Mouse (Mus musculus): ENCODE data around the gene Lbr. TPM values are rescaled to one million over a fixed set of nuclear protein-coding genes. Genes with fewer than 3 reads are reported as not detected.

The Lbr gene
- polyA plus RNA-seq, 1 experiment: 183 TPM

GRCm38 (mm10) chr1:181877088-181877487 is 34.2 kb upstream of the Lbr start:
- TF ChIP-seq CTCF (IDR thresholded peaks at IDR 0.05; ENCODE audit: borderline replicate concordance, control insufficient read depth, extremely low read depth, insufficient read depth, low read length, poor library complexity): no peak
- no peak for TF ChIP-seq POLR2A (IDR thresholded peaks at IDR 0.05; ENCODE audit: control insufficient read depth, extremely low read depth, insufficient read depth, low read length, poor library complexity)
- Histone ChIP-seq H3K4me3 (ENCODE audit: control insufficient read depth, insufficient read depth, low read length) (no peak overlapping the region), H3K4me1 (replicated peaks; ENCODE audit: control insufficient read depth, insufficient read depth, low read length) (peaks cover 57% of the 10 kb centered on the region), H3K36me3 (ENCODE audit: control insufficient read depth, insufficient read depth, low read length) (no peaks in the 10 kb centered on the region), H3K27ac (ENCODE audit: control insufficient read depth, insufficient read depth, low read length) (no peak overlapping the region), H3K27me3 (ENCODE audit: control insufficient read depth, insufficient read depth, low read length) (no peaks in the 10 kb centered on the region)
- no peak for DNase-seq
- WGBS: 45% methylated on average over 5 of the region's 5 CpGs

GRCm38 (mm10) chr1:181876656-181877055 is 33.8 kb upstream of the Lbr start:
- H3K36me3 ChIP-seq (ENCODE audit: control insufficient read depth, insufficient read depth, low read length): no peaks in the 10 kb centered on the region
- H3K4me3 ChIP-seq (ENCODE audit: control insufficient read depth, insufficient read depth, low read length): no peak overlapping the region
- DNase-seq: no peak
- no peak for TF ChIP-seq CTCF (IDR thresholded peaks at IDR 0.05; ENCODE audit: borderline replicate concordance, control insufficient read depth, extremely low read depth, insufficient read depth, low read length, poor library complexity)
- TF ChIP-seq POLR2A (IDR thresholded peaks at IDR 0.05; ENCODE audit: control insufficient read depth, extremely low read depth, insufficient read depth, low read length, poor library complexity): no peak
- WGBS: 89% methylated on average over 3 of the region's 3 CpGs
- H3K4me1 ChIP-seq (replicated peaks; ENCODE audit: control insufficient read depth, insufficient read depth, low read length): peaks cover 57% of the 10 kb centered on the region
- H3K27ac ChIP-seq (ENCODE audit: control insufficient read depth, insufficient read depth, low read length): no peak overlapping the region
- no peaks in the 10 kb centered on the region for H3K27me3 ChIP-seq (ENCODE audit: control insufficient read depth, insufficient read depth, low read length)

GRCm38 (mm10) chr1:181873086-181873920 is 30.5 kb upstream of the Lbr start:
- no peaks in the 10 kb centered on the region for H3K36me3 ChIP-seq (ENCODE audit: control insufficient read depth, insufficient read depth, low read length)
- H3K27me3 ChIP-seq (ENCODE audit: control insufficient read depth, insufficient read depth, low read length): no peaks in the 10 kb centered on the region
- H3K27ac ChIP-seq (ENCODE audit: control insufficient read depth, insufficient read depth, low read length): peak overlapping the region; percentile 91
- TF ChIP-seq CTCF (IDR thresholded peaks at IDR 0.05; ENCODE audit: borderline replicate concordance, control insufficient read depth, extremely low read depth, insufficient read depth, low read length, poor library complexity): no peak
- TF ChIP-seq POLR2A (IDR thresholded peaks at IDR 0.05; ENCODE audit: control insufficient read depth, extremely low read depth, insufficient read depth, low read length, poor library complexity): no peak
- DNase-seq: peak; percentile 65
- peaks cover 34% of the 10 kb centered on the region for H3K4me1 ChIP-seq (replicated peaks; ENCODE audit: control insufficient read depth, insufficient read depth, low read length)
- 15% methylated on average over 9 of the region's 9 CpGs for WGBS
- no peak overlapping the region for H3K4me3 ChIP-seq (ENCODE audit: control insufficient read depth, insufficient read depth, low read length)

- Histone ChIP-seq H3K27ac (ENCODE audit: control insufficient read depth, insufficient read depth, low read length) (peak overlapping the region; percentile 91), H3K27me3 (ENCODE audit: control insufficient read depth, insufficient read depth, low read length) (no peaks in the 10 kb centered on the region), H3K36me3 (ENCODE audit: control insufficient read depth, insufficient read depth, low read length) (no peaks in the 10 kb centered on the region), H3K4me1 (replicated peaks; ENCODE audit: control insufficient read depth, insufficient read depth, low read length) (peaks cover 36% of the 10 kb centered on the region), H3K4me3 (ENCODE audit: control insufficient read depth, insufficient read depth, low read length) (no peak overlapping the region)
- TF ChIP-seq CTCF (IDR thresholded peaks at IDR 0.05; ENCODE audit: borderline replicate concordance, control insufficient read depth, extremely low read depth, insufficient read depth, low read length, poor library complexity) (no peak), POLR2A (IDR thresholded peaks at IDR 0.05; ENCODE audit: control insufficient read depth, extremely low read depth, insufficient read depth, low read length, poor library complexity) (no peak)
- WGBS: 43% methylated on average over 3 of the region's 3 CpGs
- DNase-seq: no peak
These were observed 29.8 kb upstream of the Lbr start for GRCm38 (mm10) chr1:181872639-181873038.

- H3K4me3 ChIP-seq (ENCODE audit: control insufficient read depth, insufficient read depth, low read length): no peak overlapping the region
- H3K4me1 ChIP-seq (replicated peaks; ENCODE audit: control insufficient read depth, insufficient read depth, low read length): peaks cover 58% of the 10 kb centered on the region
- H3K36me3 ChIP-seq (ENCODE audit: control insufficient read depth, insufficient read depth, low read length): no peaks in the 10 kb centered on the region
- WGBS: 41% methylated on average over 6 of the region's 6 CpGs
- H3K27me3 ChIP-seq (ENCODE audit: control insufficient read depth, insufficient read depth, low read length): no peaks in the 10 kb centered on the region
- no peak for DNase-seq
- no peak for TF ChIP-seq POLR2A (IDR thresholded peaks at IDR 0.05; ENCODE audit: control insufficient read depth, extremely low read depth, insufficient read depth, low read length, poor library complexity)
- no peak for TF ChIP-seq CTCF (IDR thresholded peaks at IDR 0.05; ENCODE audit: borderline replicate concordance, control insufficient read depth, extremely low read depth, insufficient read depth, low read length, poor library complexity)
- peak overlapping the region; percentile 85 for H3K27ac ChIP-seq (ENCODE audit: control insufficient read depth, insufficient read depth, low read length)
These were observed 23.8 kb upstream of the Lbr start for GRCm38 (mm10) chr1:181866429-181867280.

- 57% methylated on average over 5 of the region's 5 CpGs for WGBS
- no peaks in the 10 kb centered on the region for H3K27me3 ChIP-seq (ENCODE audit: control insufficient read depth, insufficient read depth, low read length)
- no peaks in the 10 kb centered on the region for H3K36me3 ChIP-seq (ENCODE audit: control insufficient read depth, insufficient read depth, low read length)
- H3K27ac ChIP-seq (ENCODE audit: control insufficient read depth, insufficient read depth, low read length): peak overlapping the region; percentile 85
- DNase-seq: no peak
- H3K4me1 ChIP-seq (replicated peaks; ENCODE audit: control insufficient read depth, insufficient read depth, low read length): peaks cover 67% of the 10 kb centered on the region
- H3K4me3 ChIP-seq (ENCODE audit: control insufficient read depth, insufficient read depth, low read length): no peak overlapping the region
- TF ChIP-seq CTCF (IDR thresholded peaks at IDR 0.05; ENCODE audit: borderline replicate concordance, control insufficient read depth, extremely low read depth, insufficient read depth, low read length, poor library complexity) (no peak), POLR2A (IDR thresholded peaks at IDR 0.05; ENCODE audit: control insufficient read depth, extremely low read depth, insufficient read depth, low read length, poor library complexity) (no peak)
These were observed 23.0 kb upstream of the Lbr start for GRCm38 (mm10) chr1:181865863-181866216.
